Mouse (Mus musculus): ENCODE measurements around the gene Lefty2. TPM values are rescaled to one million over a fixed set of nuclear protein-coding genes. Genes with fewer than 3 reads are reported as not detected.

Lefty2 gene
- not detected for polyA plus RNA-seq (2017; shearing (Covaris generic))

GRCm38 (mm10) chr1:180892808-180893207, at the start of gene Lefty2:
Gene Lefty2, plus strand, starts transcription at chr1:180893108.

GRCm38 (mm10) chr1:180850316-180851270, 42.3 kb upstream of the Lefty2 start, which contains the start of gene Sde2:
Gene Sde2, plus strand, starts transcription at chr1:180851127.

GRCm38 (mm10) chr1:180904039-180904814, 11.3 kb downstream of the Lefty2 start, which contains the start of gene Pycr2:
Gene Pycr2, plus strand, starts transcription at chr1:180904293.

GRCm38 (mm10) chr1:180934467-180935419, 41.8 kb downstream of the Lefty2 start, which contains the start of gene Lefty1:
Gene Lefty1, plus strand, starts transcription at chr1:180935022.

GRCm38 (mm10) chr1:180942166-180943031, 49.5 kb downstream of the Lefty2 start, which contains the start of gene Tmem63a:
Gene Tmem63a, plus strand, starts transcription at chr1:180942344.

Other genes starting within 250 kb of the Lefty2 start
- gene Mixl1, start 196.1 kb upstream of the Lefty2 start, polyA plus RNA-seq (2017; shearing (Covaris generic)), result not detected
- gene Acbd3, start 167.1 kb upstream of the Lefty2 start, polyA plus RNA-seq (2017; shearing (Covaris generic)), result 54.7 TPM
- 957 TPM for gene H3f3a, start 79.2 kb upstream of the Lefty2 start, polyA plus RNA-seq (2017; shearing (Covaris generic))
- 89.7 TPM for gene Sde2, start 42.0 kb upstream of the Lefty2 start, polyA plus RNA-seq (2017; shearing (Covaris generic))
- gene Pycr2, start 11.2 kb downstream of the Lefty2 start, polyA plus RNA-seq (2017; shearing (Covaris generic)), result 48.0 TPM
- not detected for gene Lefty1, start 41.9 kb downstream of the Lefty2 start, polyA plus RNA-seq (2017; shearing (Covaris generic))
- gene Tmem63a, start 49.2 kb downstream of the Lefty2 start, polyA plus RNA-seq (2017; shearing (Covaris generic)), result 48.1 TPM
- 10.7 TPM for gene Ephx1, start 127.8 kb downstream of the Lefty2 start, polyA plus RNA-seq (2017; shearing (Covaris generic))
- gene 9130409I23Rik, start 158.1 kb downstream of the Lefty2 start, polyA plus RNA-seq (2017; shearing (Covaris generic)), result not detected

All from effector memory CD4-positive, alpha-beta T cell, adult 7 months (primary cell).